Mouse (Mus musculus): ENCODE data around the gene Ep400. TPM values are rescaled to one million over a fixed set of nuclear protein-coding genes. Genes with fewer than 3 reads are reported as not detected.

Gene Ep400
- 67.2 and 72.1 TPM in 2 replicates for total RNA-seq (2014; rRNA removed)
- polyA plus RNA-seq (2015; fragmentation: Nextera tagmentation; extraction: Ambion mirVana) = 27.7 and 38.5 TPM in 2 replicates

DNA sequence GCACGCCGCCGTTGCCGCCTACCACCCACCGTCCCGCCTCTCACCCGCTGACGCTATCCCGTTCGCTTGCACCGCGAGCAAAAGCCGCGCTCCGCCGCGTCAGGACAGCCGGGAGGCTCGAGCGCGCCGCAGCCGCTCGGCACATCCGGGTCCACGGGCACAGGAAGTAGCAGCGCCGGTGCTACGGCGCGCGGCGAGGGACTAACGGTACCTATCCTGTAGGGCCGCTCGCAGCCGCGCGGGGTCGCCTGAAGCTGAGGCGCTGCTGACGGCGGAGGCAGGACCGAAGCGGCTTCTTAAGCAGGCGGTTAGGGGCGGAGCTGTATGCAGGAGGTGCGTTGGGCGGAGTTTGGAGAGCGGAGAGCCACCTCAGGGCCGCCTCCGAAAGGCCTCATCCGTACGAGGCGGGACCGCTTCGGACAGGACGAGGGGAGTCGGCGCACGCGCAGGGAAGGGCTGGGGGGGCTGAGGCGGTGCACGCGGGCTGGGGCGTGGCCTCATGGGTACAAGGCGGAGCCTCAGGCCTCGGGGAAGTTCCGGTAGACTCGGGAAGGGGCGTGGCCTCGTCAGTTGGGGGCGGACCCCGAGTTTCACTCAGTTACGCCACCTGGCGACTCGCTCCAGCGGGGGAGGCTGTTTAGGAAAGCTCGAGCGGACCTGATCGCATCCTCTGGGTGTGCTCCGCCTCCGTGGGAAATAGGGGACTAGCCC is at the start of gene Ep400:
Gene Ep400, minus strand, starts transcription at position 270 of the 711 bp plus-strand sequence.
- Histone ChIP-seq H3K36me3 (ENCODE audit: insufficient read depth, low read length) (peaks cover 19% of the 10 kb centered on the region), H3K9ac (replicated peaks; ENCODE audit: low read length, poor library complexity, severe bottlenecking) (peak within 1 kb of the TSS; percentile 94), H3K9me3 (ENCODE audit: low read length) (no peaks in the 10 kb centered on the region), H3K27me3 (ENCODE audit: insufficient read depth, low read length) (no peaks in the 10 kb centered on the region), H3K4me3 (ENCODE audit: low read depth, low read length) (peak within 1 kb of the TSS; percentile 95), H3K4me1 (ENCODE audit: insufficient read depth, low read length) (peaks cover 6% of the 10 kb centered on the region), H3K4me2 (ENCODE audit: low read depth, low read length, poor library complexity, severe bottlenecking) (peak within 1 kb of the TSS; percentile 60), H3K27ac (ENCODE audit: low read depth, low read length) (peak within 1 kb of the TSS; percentile 96)
- ATAC-seq (ENCODE audit: low FRiP score) (peak; percentile 98), DNase-seq (ENCODE audit: low spot score) (peak; percentile 100)
- 1% methylated on average over 82 of the region's 83 CpGs for WGBS
- TF ChIP-seq CTCF (IDR thresholded peaks at IDR 0.05) = peak; percentile 77

DNA sequence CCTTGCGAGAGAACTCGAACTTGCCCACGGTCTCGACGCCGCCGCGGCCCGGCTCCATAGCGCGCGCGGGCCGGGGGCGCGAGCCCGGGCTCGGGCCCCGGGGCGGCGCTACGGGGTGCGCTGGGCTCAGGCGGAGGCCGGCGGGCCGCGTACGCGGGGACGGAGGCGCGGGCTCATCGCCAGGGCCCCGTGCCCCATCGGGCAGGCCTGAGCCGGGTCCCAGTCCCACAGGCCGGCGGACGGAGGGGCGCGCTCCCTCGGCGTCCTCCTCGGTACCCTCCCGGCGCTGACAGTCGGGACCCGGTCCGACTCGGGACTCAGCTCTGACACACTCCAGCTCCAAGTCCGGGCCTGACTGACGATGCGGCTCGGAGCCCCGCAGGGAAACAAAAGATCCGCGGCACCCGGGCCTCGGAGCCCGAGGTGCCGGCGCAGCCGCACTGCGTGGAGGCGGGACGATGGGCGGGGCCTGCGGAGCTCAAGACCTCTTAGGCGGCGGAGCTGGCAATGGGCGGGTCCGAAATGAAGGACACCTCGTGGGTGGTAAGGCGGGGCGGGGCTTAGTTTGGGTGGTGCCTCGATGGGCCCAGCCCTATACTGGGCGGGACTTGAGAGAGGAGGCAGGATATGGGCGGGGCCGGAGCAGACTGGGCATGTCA is 39.3 kb upstream of the Ep400 start, which contains the start of gene Ulk1:
Gene Ulk1, minus strand, starts transcription at position 431 of the 659 bp plus-strand sequence.
- H3K4me1 ChIP-seq (ENCODE audit: insufficient read depth, low read length) = peaks cover 5% of the 10 kb centered on the region; the same call in 1 of the 2 replicates
- 0 out of 2 replicates have a peak, but pooled peaks cover 3% of the 10 kb centered on the region for H3K36me3 ChIP-seq (ENCODE audit: insufficient read depth, low read length)
- no peak for TF ChIP-seq CTCF (IDR thresholded peaks at IDR 0.05)

DNA sequence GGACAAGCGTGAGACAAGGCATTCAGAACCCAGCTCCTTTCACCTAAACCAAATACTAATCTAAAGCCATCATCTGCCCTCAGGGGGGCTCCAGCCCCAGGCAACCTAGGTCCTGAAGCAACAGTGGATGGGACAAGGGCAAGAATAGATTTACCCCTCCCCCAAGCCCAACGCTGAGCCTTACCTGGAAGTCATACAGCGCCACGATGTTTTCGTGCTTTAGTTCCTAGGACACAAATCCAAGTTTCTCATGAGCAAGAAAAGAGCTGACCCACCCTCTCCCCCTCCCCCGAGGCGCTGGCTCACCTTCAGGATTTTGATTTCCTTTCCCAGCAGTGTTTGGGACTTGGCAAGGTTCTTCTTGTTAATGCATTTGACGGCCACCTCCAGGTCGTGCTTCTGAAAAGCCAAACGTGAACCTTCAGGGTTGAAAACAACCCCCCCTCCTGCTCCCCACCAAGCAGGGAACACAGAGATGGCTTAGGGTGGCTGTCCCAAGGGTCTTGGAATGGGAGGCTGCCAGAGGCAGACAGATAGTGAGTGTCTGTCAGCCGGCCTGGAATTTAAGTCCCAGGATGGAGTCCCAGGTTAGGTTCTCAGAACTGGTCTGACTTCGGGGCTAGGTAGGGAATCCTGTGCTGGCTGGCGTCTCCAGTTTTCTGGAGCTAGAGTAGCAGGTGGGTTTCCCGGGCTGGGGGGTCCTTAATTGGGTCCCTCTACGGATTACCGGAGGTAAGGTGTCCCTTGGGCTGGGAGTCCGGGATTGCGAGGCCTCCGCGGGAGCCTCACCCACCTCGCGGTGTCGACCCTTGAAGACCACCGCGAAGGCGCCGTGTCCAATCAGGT is 38.5 kb upstream of the Ep400 start:
- TF ChIP-seq CTCF (IDR thresholded peaks at IDR 0.05) = no peak

More for the DNA sequence above, 39.3 kb upstream of the Ep400 start, which contains the start of gene Ulk1:
- H3K27ac ChIP-seq (ENCODE audit: low read depth, low read length) = peak within 1 kb of the TSS; percentile 77
- WGBS = under 1% methylated on average over 78 of the region's 80 CpGs
- peak within 1 kb of the TSS; percentile 88 for H3K9ac ChIP-seq (replicated peaks; ENCODE audit: low read length, poor library complexity, severe bottlenecking)
- H3K4me2 ChIP-seq (ENCODE audit: low read depth, low read length, poor library complexity, severe bottlenecking) = peak within 1 kb of the TSS; percentile 99
- peak within 1 kb of the TSS; percentile 92 for H3K4me3 ChIP-seq (ENCODE audit: low read depth, low read length)
- DNase-seq (ENCODE audit: low spot score) (peak; percentile 99), ATAC-seq (ENCODE audit: low FRiP score) (peak; percentile 98)
- H3K27me3 ChIP-seq (ENCODE audit: insufficient read depth, low read length) = no peaks in the 10 kb centered on the region
- H3K9me3 ChIP-seq (ENCODE audit: low read length) = no peaks in the 10 kb centered on the region

DNA sequence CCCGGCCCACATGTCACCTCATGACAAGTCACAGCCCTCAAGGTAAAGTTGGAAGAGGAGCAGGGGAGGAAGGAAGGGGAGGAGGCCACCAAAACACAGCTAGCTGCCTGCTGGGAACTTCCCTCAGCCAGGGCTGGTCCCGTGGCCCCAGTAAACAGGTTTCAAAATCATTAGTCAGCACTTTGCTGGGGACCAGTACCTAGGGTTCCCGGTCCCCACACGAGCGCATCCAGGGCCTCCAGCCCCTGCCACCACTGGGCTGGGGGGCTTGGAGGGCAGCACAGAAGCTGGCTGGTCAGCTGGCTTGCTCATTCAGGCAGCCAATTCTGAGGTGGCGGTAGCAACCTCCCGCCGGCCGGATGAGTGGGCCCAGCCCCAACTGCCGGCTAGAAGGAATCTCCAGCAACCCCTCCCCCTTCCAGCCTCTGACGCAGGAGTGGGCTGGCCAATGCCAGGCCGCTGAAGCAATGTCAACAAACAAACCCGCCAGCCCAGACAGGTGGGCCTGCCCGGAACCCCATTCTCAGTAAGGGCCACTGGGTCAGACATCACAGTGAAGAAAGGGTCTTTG is 37.6 kb upstream of the Ep400 start:
- Histone ChIP-seq H3K4me2 (ENCODE audit: low read depth, low read length, poor library complexity, severe bottlenecking) (peak overlapping the region; percentile 99), H3K4me1 (ENCODE audit: insufficient read depth, low read length) (peaks cover 5% of the 10 kb centered on the region; the same call in 1 of the 2 replicates)

More for the DNA sequence above, 38.5 kb upstream of the Ep400 start:
- WGBS = 2% methylated on average over 27 of the region's 27 CpGs
- Histone ChIP-seq H3K4me1 (ENCODE audit: insufficient read depth, low read length) (peaks cover 5% of the 10 kb centered on the region; the same call in 1 of the 2 replicates), H3K36me3 (ENCODE audit: insufficient read depth, low read length) (0 out of 2 replicates have a peak, but pooled peaks cover 3% of the 10 kb centered on the region), H3K9me3 (ENCODE audit: low read length) (no peaks in the 10 kb centered on the region), H3K4me3 (ENCODE audit: low read depth, low read length) (peak overlapping the region; percentile 92), H3K9ac (replicated peaks; ENCODE audit: low read length, poor library complexity, severe bottlenecking) (peak overlapping the region; percentile 88), H3K27ac (ENCODE audit: low read depth, low read length) (peak overlapping the region; percentile 77), H3K4me2 (ENCODE audit: low read depth, low read length, poor library complexity, severe bottlenecking) (peak overlapping the region; percentile 99), H3K27me3 (ENCODE audit: insufficient read depth, low read length) (no peaks in the 10 kb centered on the region)
- no peak for ATAC-seq (ENCODE audit: low FRiP score)
- no peak for DNase-seq (ENCODE audit: low spot score)

DNA sequence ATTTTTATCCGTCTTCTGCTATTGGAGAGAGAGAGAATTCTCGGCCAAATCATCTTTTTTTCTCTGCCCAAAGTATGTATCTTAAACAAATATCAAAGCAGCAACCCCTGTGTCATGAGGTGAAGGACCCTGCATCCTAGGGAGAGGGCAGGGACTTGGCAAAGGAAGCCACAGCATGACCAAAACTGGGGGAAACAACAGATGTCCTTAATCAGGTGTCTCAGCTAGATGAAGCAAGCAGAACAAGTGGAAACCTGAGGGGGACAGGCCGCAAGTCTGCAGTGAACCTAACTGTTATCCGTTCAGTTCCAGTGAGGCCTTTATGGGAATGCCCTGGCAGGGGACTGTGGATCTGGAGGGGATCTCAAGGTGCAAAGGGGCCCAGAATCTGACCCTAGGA is 36.9 kb upstream of the Ep400 start:
- no peak for ATAC-seq (ENCODE audit: low FRiP score)
- H3K27me3 ChIP-seq (ENCODE audit: insufficient read depth, low read length) = no peaks in the 10 kb centered on the region
- H3K9ac ChIP-seq (replicated peaks; ENCODE audit: low read length, poor library complexity, severe bottlenecking) = 0 out of 2 replicates have a peak overlapping the region, but pooled peaks have one; percentile 88
- WGBS = 93% methylated on average over 4 of the region's 4 CpGs
- no peak for DNase-seq (ENCODE audit: low spot score)
- H3K4me2 ChIP-seq (ENCODE audit: low read depth, low read length, poor library complexity, severe bottlenecking) = peak overlapping the region; percentile 99
- H3K4me3 ChIP-seq (ENCODE audit: low read depth, low read length) = peak overlapping the region; percentile 92
- peaks cover 5% of the 10 kb centered on the region; the same call in 1 of the 2 replicates for H3K4me1 ChIP-seq (ENCODE audit: insufficient read depth, low read length)
- H3K9me3 ChIP-seq (ENCODE audit: low read length) = no peaks in the 10 kb centered on the region
- no peak for TF ChIP-seq CTCF (IDR thresholded peaks at IDR 0.05)
- H3K36me3 ChIP-seq (ENCODE audit: insufficient read depth, low read length) = peaks cover 4% of the 10 kb centered on the region
- H3K27ac ChIP-seq (ENCODE audit: low read depth, low read length) = no peak overlapping the region

More for the DNA sequence above, 37.6 kb upstream of the Ep400 start:
- 6% methylated on average over 13 of the region's 14 CpGs for WGBS
- ATAC-seq (ENCODE audit: low FRiP score) (0 out of 2 replicates have a peak, but pooled peaks have one; percentile 8), DNase-seq (ENCODE audit: low spot score) (peak; percentile 86)
- no peak for TF ChIP-seq CTCF (IDR thresholded peaks at IDR 0.05)
- Histone ChIP-seq H3K9ac (replicated peaks; ENCODE audit: low read length, poor library complexity, severe bottlenecking) (peak overlapping the region; percentile 88), H3K4me3 (ENCODE audit: low read depth, low read length) (peak overlapping the region; percentile 92), H3K27me3 (ENCODE audit: insufficient read depth, low read length) (no peaks in the 10 kb centered on the region), H3K36me3 (ENCODE audit: insufficient read depth, low read length) (0 out of 2 replicates have a peak, but pooled peaks cover 3% of the 10 kb centered on the region), H3K27ac (ENCODE audit: low read depth, low read length) (no peak overlapping the region), H3K9me3 (ENCODE audit: low read length) (no peaks in the 10 kb centered on the region)
